Mouse (Mus musculus): Measurements from ENCODE around the gene Fat3.
A peak's percentile ranks its signal among the peaks of the same experiment; 100 is the strongest.

The Fat3 gene

DNA sequence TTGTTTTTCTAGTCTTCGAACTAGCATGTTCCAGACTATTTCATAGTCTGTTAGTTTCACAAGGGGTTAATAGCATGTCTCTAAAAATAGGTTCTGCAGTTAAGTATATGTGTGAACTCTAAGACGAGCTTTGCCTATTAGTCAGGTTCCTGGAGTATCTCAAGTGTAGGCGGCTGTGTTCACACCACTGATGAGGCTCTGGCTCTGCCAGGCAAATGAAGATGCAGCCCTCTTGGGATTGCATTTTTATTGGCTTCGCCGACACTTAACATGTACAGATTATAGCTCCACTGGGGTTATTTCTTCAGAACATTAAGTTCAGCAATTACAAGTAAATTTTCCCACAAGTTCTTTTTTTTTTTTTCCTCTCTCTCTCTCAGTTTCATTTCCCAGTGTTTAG, 614.3 kb downstream of the Fat3 start:
- no peak for DNase-seq (ENCODE audit: low read depth, low spot score)

DNA sequence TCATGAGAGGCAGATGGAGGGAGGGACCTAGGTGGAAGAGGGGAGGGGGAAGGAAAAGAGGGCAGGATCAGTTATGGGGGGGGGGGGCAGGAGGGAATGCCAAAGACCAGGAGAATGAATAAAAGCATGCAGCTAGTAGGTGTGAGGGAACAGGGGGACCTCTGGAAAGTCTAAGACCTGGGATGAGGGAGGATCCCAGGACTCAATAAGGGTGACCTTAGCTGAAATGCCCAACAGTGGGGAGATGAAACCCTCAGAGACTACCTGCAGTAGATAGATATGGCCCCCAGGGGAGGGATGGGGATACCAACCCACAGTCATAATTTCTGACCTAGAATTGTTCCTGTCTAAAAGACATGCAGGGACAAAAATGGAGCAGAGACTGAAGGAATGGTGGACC, 620.3 kb downstream of the Fat3 start:
- no peak for DNase-seq (ENCODE audit: low read depth, low spot score)

GRCm38 (mm10) chr9:15880160-15880603, 620.9 kb downstream of the Fat3 start:
- DNase-seq (ENCODE audit: low read depth, low spot score), result peak; percentile 72

- no peak for DNase-seq (ENCODE audit: low read depth, low spot score)
Observed at GRCm38 (mm10) chr9:15874506-15875160, 626.5 kb downstream of the Fat3 start, which contains the start of gene Mtnr1b. TSS of gene Mtnr1b (minus strand) at chr9:15874556.

DNA sequence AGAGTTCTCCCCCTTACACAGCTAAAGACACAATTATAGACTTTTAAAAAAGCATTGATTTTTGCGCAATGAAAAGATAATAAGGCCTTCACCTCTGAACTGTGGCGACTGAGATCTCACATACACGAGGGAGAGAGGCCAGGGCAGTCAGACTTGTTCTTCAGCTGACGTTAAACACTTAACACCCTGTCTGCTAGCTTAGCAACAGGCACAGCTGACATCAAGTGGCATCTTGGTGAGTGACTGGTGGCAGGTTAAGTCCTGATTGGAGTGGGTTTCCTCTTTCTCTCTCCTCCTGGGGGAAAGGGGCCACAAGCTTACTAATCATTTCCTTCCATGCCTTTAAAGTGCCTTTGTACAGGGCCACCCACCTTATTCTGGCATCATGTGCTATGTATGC, 631.1 kb downstream of the Fat3 start:
- no peak for DNase-seq (ENCODE audit: low read depth, low spot score)

DNA sequence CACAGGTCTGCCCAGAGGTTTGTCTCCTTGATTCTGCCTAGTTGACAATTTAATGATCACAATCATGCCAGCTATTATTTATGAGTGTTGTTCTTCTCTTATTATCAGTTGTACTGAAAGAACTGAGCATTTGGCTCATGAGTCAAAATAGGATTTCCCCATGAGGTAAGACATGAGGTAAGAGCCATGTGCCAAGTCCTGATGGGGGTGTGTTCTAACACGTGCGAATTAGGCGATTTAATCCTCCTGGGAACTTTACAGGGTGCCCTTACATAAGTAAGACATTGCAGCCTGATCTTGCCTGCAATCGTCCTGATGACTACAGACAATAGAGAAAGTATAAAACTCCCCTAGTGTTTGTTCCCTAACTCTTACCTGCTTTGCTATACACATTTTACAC, 631.6 kb downstream of the Fat3 start:
- no peak for DNase-seq (ENCODE audit: low read depth, low spot score)

GRCm38 (mm10) chr9:15866280-15867072, 634.6 kb downstream of the Fat3 start:
- DNase-seq (ENCODE audit: low read depth, low spot score), result no peak

DNA sequence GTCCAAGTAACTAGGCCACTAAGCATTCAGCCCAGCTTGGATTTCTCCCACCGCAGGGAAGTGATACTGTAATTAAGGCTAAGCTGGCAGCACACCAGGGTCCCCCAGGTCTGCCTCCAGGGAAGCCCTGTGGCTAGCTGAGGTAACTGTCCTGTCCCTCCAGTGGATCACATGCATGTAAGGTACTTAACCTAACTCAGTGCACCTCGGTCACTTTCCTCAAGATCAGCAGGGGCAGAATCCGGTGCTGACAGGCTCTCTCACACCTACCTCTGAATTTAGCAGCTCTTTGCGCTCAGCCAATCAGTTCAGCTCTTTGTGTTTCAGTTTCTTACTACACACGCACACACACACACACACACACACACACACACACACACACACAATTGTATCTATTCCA, 639.7 kb downstream of the Fat3 start:
- no peak for DNase-seq (ENCODE audit: low read depth, low spot score)
